Mouse (Mus musculus) lung, embryonic 15.5 days (tissue): ENCODE measurements around the gene Nxn. TPM values are rescaled to one million over a fixed set of nuclear protein-coding genes. Genes with fewer than 3 reads are reported as not detected.
"Not testable (repeated sequence)": the region's sequence is repeated elsewhere in the genome, so short reads cannot be mapped to it uniquely, and the experiment has no call there.

Experiments used
- ATAC-seq: fragments of 200-750 bp; cut with Nextera tagmentation; 2 replicates; pipeline ENCODE4 v1.8.0; 2017; ENCODE audit warnings: moderate number of reproducible peaks, borderline replicate concordance; ENCODE audit not compliant: low FRiP score, low TSS enrichment; ENCODE audit errors: extremely low read depth
- H3K27ac ChIP-seq: fragments of 300-500 bp; sonication (generic); 2 replicates; pipeline ENCODE4 v1.5.1; 2015; ENCODE audit warnings: moderate library complexity, mild to moderate bottlenecking, inconsistent platforms
- H3K27me3 ChIP-seq: fragments of 300-500 bp; sonication (generic); 2 replicates; pipeline ENCODE4 v1.6.1; 2015; ENCODE audit warnings: inconsistent platforms
- H3K36me3 ChIP-seq: fragments of 300-500 bp; sonication (generic); 2 replicates; pipeline ENCODE4 v1.6.1; 2015; ENCODE audit warnings: inconsistent platforms
- H3K4me1 ChIP-seq: fragments of 300-500 bp; sonication (generic); 2 replicates; pipeline ENCODE4 v1.6.1; 2015; ENCODE audit warnings: inconsistent platforms
- H3K4me2 ChIP-seq: fragments of 300-500 bp; sonication (generic); 2 replicates; pipeline ENCODE4 v1.6.1; 2015; ENCODE audit warnings: inconsistent platforms, mild to moderate bottlenecking, moderate library complexity
- H3K4me3 ChIP-seq: fragments of 300-500 bp; sonication (generic); 2 replicates; pipeline ENCODE4 v1.5.1; 2015; ENCODE audit warnings: mild to moderate bottlenecking, inconsistent platforms
- H3K9ac ChIP-seq: fragments of 300-500 bp; sonication (generic); 2 replicates; pipeline ENCODE4 v1.6.1; 2015; ENCODE audit warnings: inconsistent platforms
- H3K9me3 ChIP-seq: fragments of 300-500 bp; sonication (generic); 2 replicates; pipeline ENCODE4 v1.6.1; 2016; ENCODE audit warnings: inconsistent platforms
- WGBS: fragments of 180-500 bp; shearing (Covaris S2); methylation state at CpG from one replicate; pipeline ENCODE4 v1.1.7; 2015; 5-methylcytosine and 5-hydroxymethylcytosine counted together
- polyA plus RNA-seq: library from polyadenylated mRNA; unstranded; fragments of >200 nt; fragmentation: Nextera tagmentation; extraction: Ambion mirVana; gene quantifications from 2 replicates; pipeline ENCODE4 v1.2.1, GENCODE M21; 2015

The Nxn gene
- polyA plus RNA-seq, 1 experiment from 2014 or later = 24.4 TPM

- WGBS = 0% methylated on average over 35 of the region's 35 CpGs
- ATAC-seq = peak; percentile 95
- Histone ChIP-seq H3K27ac (peak within 1 kb of the TSS; percentile 95), H3K9ac (peak within 1 kb of the TSS; percentile 95), H3K36me3 (peaks cover 21% of the 10 kb centered on the region), H3K4me2 (peak within 1 kb of the TSS; percentile 77), H3K4me3 (peak within 1 kb of the TSS; percentile 88), H3K9me3 (no peaks in the 10 kb centered on the region), H3K27me3 (no peaks in the 10 kb centered on the region), H3K4me1 (peaks cover 20% of the 10 kb centered on the region; the same call in 1 of the 2 replicates)
Measured at GRCm38 (mm10) chr11:76217390-76217800, 181.5 kb downstream of the Nxn start, which contains the start of the genes Dbil5 and Gemin4. TSS of gene Dbil5 (plus strand) at chr11:76217608. TSS of gene Gemin4 (minus strand) at chr11:76217664.

GRCm38 (mm10) chr11:76216681-76217389, 182.1 kb downstream of the Nxn start:
- Histone ChIP-seq H3K9ac (peak overlapping the region; percentile 95), H3K4me1 (peaks cover 20% of the 10 kb centered on the region; the same call in 1 of the 2 replicates), H3K9me3 (no peaks in the 10 kb centered on the region), H3K4me3 (peak overlapping the region; percentile 88), H3K27ac (peak overlapping the region; percentile 95), H3K4me2 (peak overlapping the region; percentile 77), H3K36me3 (peaks cover 24% of the 10 kb centered on the region), H3K27me3 (no peaks in the 10 kb centered on the region)
- ATAC-seq = peak; percentile 61
- WGBS = 1% methylated on average over 33 of the region's 33 CpGs

DNA sequence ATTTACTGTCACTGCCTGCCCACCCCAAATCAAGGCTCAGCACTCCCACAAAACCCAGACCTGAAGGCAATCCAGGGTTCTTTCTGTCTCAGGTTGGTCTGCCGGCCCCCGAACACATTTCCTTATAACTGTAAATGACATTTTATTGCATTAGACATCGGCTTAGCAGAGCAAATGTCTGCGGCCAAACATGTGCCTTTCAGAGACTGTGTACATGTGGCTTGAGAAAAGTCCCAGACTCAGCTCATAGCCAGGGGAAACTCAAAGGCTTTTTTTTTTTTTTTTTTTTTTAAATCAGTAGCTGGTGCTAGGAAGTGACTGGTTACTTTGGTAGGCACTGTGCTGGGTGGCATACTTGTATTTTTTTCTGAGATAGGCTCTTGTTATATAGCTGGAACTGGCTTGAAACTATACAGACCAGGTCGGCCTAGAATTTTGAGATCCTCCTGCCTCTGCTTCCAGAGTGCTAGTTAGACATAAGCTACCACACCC, 182.8 kb downstream of the Nxn start:
- H3K9ac ChIP-seq = no peak overlapping the region
- peaks cover 20% of the 10 kb centered on the region; the same call in 1 of the 2 replicates for H3K4me1 ChIP-seq
- WGBS = 88% methylated on average over 5 of the region's 5 CpGs
- peaks cover 20% of the 10 kb centered on the region for H3K36me3 ChIP-seq
- H3K27me3 ChIP-seq = no peaks in the 10 kb centered on the region
- peak overlapping the region; percentile 88 for H3K4me3 ChIP-seq
- no peak for ATAC-seq
- H3K27ac ChIP-seq = peak overlapping the region; percentile 95
- peak overlapping the region; percentile 77 for H3K4me2 ChIP-seq
- no peaks in the 10 kb centered on the region for H3K9me3 ChIP-seq

DNA sequence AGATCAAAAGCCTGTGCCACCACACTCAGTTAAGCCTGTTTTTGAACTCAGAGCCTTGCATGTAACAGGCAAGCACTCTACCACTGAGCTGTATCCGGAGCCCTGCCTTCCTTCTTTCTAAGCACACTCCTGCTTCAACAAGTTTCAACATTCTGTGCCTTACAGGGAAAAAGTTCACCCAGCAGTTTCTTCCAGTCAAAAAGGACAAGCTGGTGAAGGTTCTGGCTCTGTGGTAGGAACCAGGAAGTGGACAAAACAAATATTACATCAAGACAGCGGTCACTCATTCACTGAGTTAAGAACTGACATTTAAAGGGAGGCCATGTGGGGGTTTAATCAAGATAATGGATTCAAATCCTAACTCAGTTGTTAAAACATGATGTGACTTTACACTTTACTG, 183.9 kb downstream of the Nxn start:
- no peak overlapping the region for H3K4me3 ChIP-seq
- no peak overlapping the region for H3K27ac ChIP-seq
- 73% methylated on average over 2 of the region's 2 CpGs for WGBS
- no peaks in the 10 kb centered on the region for H3K27me3 ChIP-seq
- H3K9me3 ChIP-seq = no peaks in the 10 kb centered on the region
- H3K4me2 ChIP-seq = no peak overlapping the region
- ATAC-seq = no peak
- no peak overlapping the region for H3K9ac ChIP-seq
- H3K36me3 ChIP-seq = peaks cover 21% of the 10 kb centered on the region
- peaks cover 20% of the 10 kb centered on the region; the same call in 1 of the 2 replicates for H3K4me1 ChIP-seq

- peaks cover 30% of the 10 kb centered on the region for H3K36me3 ChIP-seq
- WGBS = 84% methylated on average over 5 of the region's 5 CpGs
- H3K27me3 ChIP-seq = no peaks in the 10 kb centered on the region
- no peak overlapping the region for H3K27ac ChIP-seq
- no peak overlapping the region for H3K4me3 ChIP-seq
- H3K4me1 ChIP-seq = peaks cover 20% of the 10 kb centered on the region; the same call in 1 of the 2 replicates
- no peak overlapping the region for H3K9ac ChIP-seq
- H3K4me2 ChIP-seq = no peak overlapping the region
- ATAC-seq = no peak
- H3K9me3 ChIP-seq = no peaks in the 10 kb centered on the region
Measured at GRCm38 (mm10) chr11:76213841-76214240, 185.1 kb downstream of the Nxn start.

GRCm38 (mm10) chr11:76211595-76211994, 187.3 kb downstream of the Nxn start:
- H3K4me2 ChIP-seq, ATAC-seq, H3K27me3 ChIP-seq, H3K9me3 ChIP-seq, H3K4me3 ChIP-seq, H3K27ac ChIP-seq, H3K9ac ChIP-seq: not testable (repeated sequence)
- peaks cover 11% of the 10 kb centered on the region; the same call in 1 of the 2 replicates for H3K4me1 ChIP-seq
- WGBS = 90% methylated on average over 4 of the region's 6 CpGs
- peaks cover 48% of the 10 kb centered on the region for H3K36me3 ChIP-seq

DNA sequence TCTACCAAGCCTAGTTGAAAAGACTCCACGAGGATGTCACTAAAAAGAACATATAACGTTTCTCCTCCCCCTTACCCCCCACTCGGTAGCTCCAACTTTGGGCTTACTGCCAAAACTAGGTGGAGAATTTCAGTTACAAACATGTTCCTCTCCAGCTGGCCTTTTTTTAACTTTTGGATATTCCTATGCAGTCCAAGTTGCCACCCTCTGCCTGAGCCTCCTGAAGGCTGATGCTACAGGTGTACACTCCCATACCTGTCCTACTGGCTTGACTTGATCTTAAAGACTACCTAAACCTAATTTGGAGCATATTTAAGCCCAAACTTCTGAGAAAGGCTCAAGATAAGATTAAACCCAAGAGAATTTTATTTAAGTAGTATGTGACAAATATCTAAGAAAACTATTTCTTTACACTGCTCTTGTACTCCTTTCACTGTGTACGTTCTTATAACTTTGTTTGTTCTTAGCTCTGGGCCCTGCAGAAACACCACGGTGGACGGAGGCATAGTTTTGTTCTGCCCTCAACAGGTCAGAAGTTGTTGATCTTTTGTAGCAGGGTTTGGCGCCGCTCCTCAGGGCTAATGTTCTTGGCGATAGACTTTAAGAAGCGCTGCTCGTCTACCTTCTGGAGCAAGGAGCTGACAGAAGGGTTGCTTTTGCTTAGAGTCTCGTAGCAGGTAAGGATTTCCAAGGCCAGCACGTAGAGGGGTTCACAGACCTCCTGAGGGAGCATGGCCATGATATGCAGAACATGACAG, 188.5 kb downstream of the Nxn start:
- H3K9me3 ChIP-seq = no peaks in the 10 kb centered on the region
- H3K4me3 ChIP-seq = no peak overlapping the region
- H3K4me2 ChIP-seq = no peak overlapping the region
- H3K4me1 ChIP-seq = 0 out of 2 replicates have a peak, but pooled peaks cover 5% of the 10 kb centered on the region
- no peak for ATAC-seq
- no peak overlapping the region for H3K9ac ChIP-seq
- H3K27me3 ChIP-seq = no peaks in the 10 kb centered on the region
- H3K36me3 ChIP-seq = peaks cover 58% of the 10 kb centered on the region
- 60% methylated on average over 13 of the region's 13 CpGs for WGBS
- H3K27ac ChIP-seq = no peak overlapping the region

Other genes starting within 250 kb of the Nxn start
- 36.0 and 36.9 TPM in 2 replicates for gene Vps53, start 219.5 kb downstream of the Nxn start, polyA plus RNA-seq
- 32.2 and 34.4 TPM in 2 replicates for gene Fam57a, start 219.5 kb downstream of the Nxn start, polyA plus RNA-seq
- 0.50 and 1.5 TPM in 2 replicates for gene Dbil5, start 181.5 kb downstream of the Nxn start, polyA plus RNA-seq
- 28.3 and 37.0 TPM in 2 replicates for gene Gemin4, start 181.5 kb downstream of the Nxn start, polyA plus RNA-seq
- gene Mrm3, start 155.4 kb downstream of the Nxn start, polyA plus RNA-seq = 21.8 and 22.4 TPM in 2 replicates
- 128 and 138 TPM in 2 replicates for gene Glod4, start 155.4 kb downstream of the Nxn start, polyA plus RNA-seq
- gene Timm22, start 7.8 kb upstream of the Nxn start, polyA plus RNA-seq = 105 and 106 TPM in 2 replicates
- gene Abr, start 223.2 kb upstream of the Nxn start, polyA plus RNA-seq = 25.9 and 28.3 TPM in 2 replicates